Mouse (Mus musculus): ENCODE results near the gene Ddx39b. TPM values are rescaled to one million over a fixed set of nuclear protein-coding genes. Genes with fewer than 3 reads are reported as not detected.
A peak's percentile ranks its signal among the peaks of the same experiment; 100 is the strongest.

Gene Ddx39b
- polyA plus RNA-seq, 1 experiment from 2014 or later: 657 TPM

GRCm38 (mm10) chr17:35237504-35237903, 4.0 kb upstream of the Ddx39b start:
- H3K4me2 ChIP-seq: no peak overlapping the region
- no peak overlapping the region for H3K27ac ChIP-seq (ENCODE audit: low read depth, low read length)
- ATAC-seq (ENCODE audit: low FRiP score) (no peak), DNase-seq (ENCODE audit: low spot score, missing footprints) (no peak)
- WGBS: 84% methylated on average over 12 of the region's 12 CpGs
- H3K4me1 ChIP-seq (ENCODE audit: control insufficient read depth, insufficient read depth, low read length): peaks cover 15% of the 10 kb centered on the region
- no peaks in the 10 kb centered on the region for H3K9me3 ChIP-seq (ENCODE audit: control insufficient read depth, low read length)
- H3K27me3 ChIP-seq (ENCODE audit: control insufficient read depth, insufficient read depth, low read length): no peaks in the 10 kb centered on the region
- no peaks in the 10 kb centered on the region for H3K36me3 ChIP-seq (ENCODE audit: control insufficient read depth, insufficient read depth, low read length)
- no peak overlapping the region for H3K4me3 ChIP-seq (ENCODE audit: low read depth, low read length)
- no peak overlapping the region for H3K9ac ChIP-seq (ENCODE audit: low read length)

GRCm38 (mm10) chr17:35239700-35240099, 1.8 kb upstream of the Ddx39b start:
- Histone ChIP-seq H3K4me3 (ENCODE audit: low read depth, low read length) (no peak overlapping the region), H3K4me2 (no peak overlapping the region), H3K9me3 (ENCODE audit: control insufficient read depth, low read length) (no peaks in the 10 kb centered on the region), H3K27ac (ENCODE audit: low read depth, low read length) (no peak overlapping the region), H3K9ac (ENCODE audit: low read length) (no peak overlapping the region), H3K4me1 (ENCODE audit: control insufficient read depth, insufficient read depth, low read length) (peaks cover 31% of the 10 kb centered on the region), H3K36me3 (ENCODE audit: control insufficient read depth, insufficient read depth, low read length) (peaks cover 12% of the 10 kb centered on the region), H3K27me3 (ENCODE audit: control insufficient read depth, insufficient read depth, low read length) (no peaks in the 10 kb centered on the region)
- DNase-seq (ENCODE audit: low spot score, missing footprints) (no peak), ATAC-seq (ENCODE audit: low FRiP score) (no peak)
- 84% methylated on average over 5 of the region's 5 CpGs for WGBS

GRCm38 (mm10) chr17:35240384-35241304, 902 bp upstream of the Ddx39b start:
- no peaks in the 10 kb centered on the region for H3K27me3 ChIP-seq (ENCODE audit: control insufficient read depth, insufficient read depth, low read length)
- H3K27ac ChIP-seq (ENCODE audit: low read depth, low read length): peak overlapping the region; percentile 94; the same call in 1 of the 2 replicates
- 31% methylated on average over 12 of the region's 12 CpGs for WGBS
- H3K4me1 ChIP-seq (ENCODE audit: control insufficient read depth, insufficient read depth, low read length): peaks cover 38% of the 10 kb centered on the region
- H3K4me2 ChIP-seq: peak overlapping the region; percentile 97
- H3K4me3 ChIP-seq (ENCODE audit: low read depth, low read length): peak overlapping the region; percentile 99
- peaks cover 21% of the 10 kb centered on the region for H3K36me3 ChIP-seq (ENCODE audit: control insufficient read depth, insufficient read depth, low read length)
- H3K9ac ChIP-seq (ENCODE audit: low read length): peak overlapping the region; percentile 100
- no peaks in the 10 kb centered on the region for H3K9me3 ChIP-seq (ENCODE audit: control insufficient read depth, low read length)
- ATAC-seq (ENCODE audit: low FRiP score) (peak; percentile 1; the same call in 1 of the 2 replicates), DNase-seq (ENCODE audit: low spot score, missing footprints) (no peak)

- DNase-seq (ENCODE audit: low spot score, missing footprints) (peak; percentile 96), ATAC-seq (ENCODE audit: low FRiP score) (peak; percentile 42)
- WGBS: under 1% methylated on average over 54 of the region's 55 CpGs
- H3K9me3 ChIP-seq (ENCODE audit: control insufficient read depth, low read length): no peaks in the 10 kb centered on the region
- peak overlapping the region; percentile 97 for H3K4me2 ChIP-seq
- peaks cover 37% of the 10 kb centered on the region for H3K4me1 ChIP-seq (ENCODE audit: control insufficient read depth, insufficient read depth, low read length)
- peak overlapping the region; percentile 100 for H3K9ac ChIP-seq (ENCODE audit: low read length)
- peak overlapping the region; percentile 99 for H3K4me3 ChIP-seq (ENCODE audit: low read depth, low read length)
- no peaks in the 10 kb centered on the region for H3K27me3 ChIP-seq (ENCODE audit: control insufficient read depth, insufficient read depth, low read length)
- H3K36me3 ChIP-seq (ENCODE audit: control insufficient read depth, insufficient read depth, low read length): peaks cover 34% of the 10 kb centered on the region
- H3K27ac ChIP-seq (ENCODE audit: low read depth, low read length): peak overlapping the region; percentile 94
Measured at GRCm38 (mm10) chr17:35242015-35242941, 732 bp downstream of the Ddx39b start.

- 6% methylated on average over 16 of the region's 16 CpGs for WGBS
- H3K4me3 ChIP-seq (ENCODE audit: low read depth, low read length): peak overlapping the region; percentile 99
- peaks cover 37% of the 10 kb centered on the region for H3K4me1 ChIP-seq (ENCODE audit: control insufficient read depth, insufficient read depth, low read length)
- peaks cover 39% of the 10 kb centered on the region for H3K36me3 ChIP-seq (ENCODE audit: control insufficient read depth, insufficient read depth, low read length)
- H3K9me3 ChIP-seq (ENCODE audit: control insufficient read depth, low read length): no peaks in the 10 kb centered on the region
- no peak for ATAC-seq (ENCODE audit: low FRiP score)
- no peaks in the 10 kb centered on the region for H3K27me3 ChIP-seq (ENCODE audit: control insufficient read depth, insufficient read depth, low read length)
- DNase-seq (ENCODE audit: low spot score, missing footprints): peak; percentile 94
- peak overlapping the region; percentile 100 for H3K9ac ChIP-seq (ENCODE audit: low read length)
- H3K27ac ChIP-seq (ENCODE audit: low read depth, low read length): peak overlapping the region; percentile 94
- H3K4me2 ChIP-seq: peak overlapping the region; percentile 97
Measured at GRCm38 (mm10) chr17:35243086-35243485, 1.5 kb downstream of the Ddx39b start.

GRCm38 (mm10) chr17:35244999-35245398, 3.5 kb downstream of the Ddx39b start:
- Histone ChIP-seq H3K9ac (ENCODE audit: low read length) (peak overlapping the region; percentile 100), H3K4me2 (peak overlapping the region; percentile 97), H3K36me3 (ENCODE audit: control insufficient read depth, insufficient read depth, low read length) (peaks cover 52% of the 10 kb centered on the region), H3K9me3 (ENCODE audit: control insufficient read depth, low read length) (no peaks in the 10 kb centered on the region), H3K4me3 (ENCODE audit: low read depth, low read length) (0 out of 2 replicates have a peak overlapping the region, but pooled peaks have one; percentile 99), H3K4me1 (ENCODE audit: control insufficient read depth, insufficient read depth, low read length) (peaks cover 37% of the 10 kb centered on the region), H3K27ac (ENCODE audit: low read depth, low read length) (no peak overlapping the region), H3K27me3 (ENCODE audit: control insufficient read depth, insufficient read depth, low read length) (no peaks in the 10 kb centered on the region)
- DNase-seq (ENCODE audit: low spot score, missing footprints) (no peak), ATAC-seq (ENCODE audit: low FRiP score) (no peak)
- 84% methylated on average over 2 of the region's 2 CpGs for WGBS

- no peak overlapping the region for H3K27ac ChIP-seq (ENCODE audit: low read depth, low read length)
- H3K4me1 ChIP-seq (ENCODE audit: control insufficient read depth, insufficient read depth, low read length): peaks cover 28% of the 10 kb centered on the region
- ATAC-seq (ENCODE audit: low FRiP score): no peak
- H3K27me3 ChIP-seq (ENCODE audit: control insufficient read depth, insufficient read depth, low read length): no peaks in the 10 kb centered on the region
- no peak overlapping the region for H3K4me2 ChIP-seq
- no peak for DNase-seq (ENCODE audit: low spot score, missing footprints)
- no peaks in the 10 kb centered on the region for H3K9me3 ChIP-seq (ENCODE audit: control insufficient read depth, low read length)
- peaks cover 58% of the 10 kb centered on the region for H3K36me3 ChIP-seq (ENCODE audit: control insufficient read depth, insufficient read depth, low read length)
- no peak overlapping the region; the same call in 1 of the 2 replicates for H3K9ac ChIP-seq (ENCODE audit: low read length)
- H3K4me3 ChIP-seq (ENCODE audit: low read depth, low read length): no peak overlapping the region
- 87% methylated on average over 15 of the region's 15 CpGs for WGBS
Measured at GRCm38 (mm10) chr17:35245731-35246623, 4.4 kb downstream of the Ddx39b start.

- 91% methylated on average over 7 of the region's 7 CpGs for WGBS
- no peaks in the 10 kb centered on the region for H3K9me3 ChIP-seq (ENCODE audit: control insufficient read depth, low read length)
- peaks cover 66% of the 10 kb centered on the region for H3K36me3 ChIP-seq (ENCODE audit: control insufficient read depth, insufficient read depth, low read length)
- ATAC-seq (ENCODE audit: low FRiP score): no peak
- no peak for DNase-seq (ENCODE audit: low spot score, missing footprints)
- H3K4me2 ChIP-seq: no peak overlapping the region
- no peak overlapping the region for H3K9ac ChIP-seq (ENCODE audit: low read length)
- H3K27me3 ChIP-seq (ENCODE audit: control insufficient read depth, insufficient read depth, low read length): no peaks in the 10 kb centered on the region
- no peak overlapping the region for H3K4me3 ChIP-seq (ENCODE audit: low read depth, low read length)
- peaks cover 28% of the 10 kb centered on the region for H3K4me1 ChIP-seq (ENCODE audit: control insufficient read depth, insufficient read depth, low read length)
- H3K27ac ChIP-seq (ENCODE audit: low read depth, low read length): no peak overlapping the region
Measured at GRCm38 (mm10) chr17:35247144-35247543, 5.6 kb downstream of the Ddx39b start.
